In the genomic region with DNA sequence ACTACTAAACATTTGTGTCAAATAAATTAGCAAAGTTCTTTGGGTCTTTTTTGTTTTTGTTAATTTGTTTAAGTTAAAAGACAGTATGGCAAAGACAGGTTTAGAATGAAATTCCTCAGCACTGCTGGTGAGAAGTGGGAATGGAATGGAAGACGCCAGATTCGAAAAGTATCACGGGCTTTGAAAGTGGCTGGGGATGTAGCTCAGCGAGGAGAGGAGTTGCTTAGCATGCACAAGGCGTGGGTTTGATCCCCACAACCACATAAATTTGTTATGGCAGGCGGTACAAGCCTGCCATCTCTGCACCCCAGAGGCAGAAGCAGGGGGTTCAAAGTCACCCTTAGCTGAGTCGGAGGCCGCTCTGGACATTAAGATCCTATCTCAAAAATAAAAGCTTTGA, we compare ENCODE assay signal across 16 mouse cellular contexts.
"Had no signal": no experiment of that assay in that cellular context is flagged by ENCODE, and none has a peak within 500 bp of the region (broad histone marks: within the 10 kb centered on the region; RNA-seq: fewer than 3 reads in every experiment).

No protein-coding gene starts in this region.

- H3K36me3 ChIP-seq: midbrain, embryonic 10.5 days; neural tube, embryonic 13.5 days had no signal

- H3K4me3 ChIP-seq: midbrain, embryonic 10.5 days; midbrain, embryonic 13.5 days; myocyte; neural tube, embryonic 13.5 days; neural tube, embryonic 15.5 days had no signal

- H3K27me3 ChIP-seq: midbrain, embryonic 13.5 days; neural tube, embryonic 13.5 days; neural tube, embryonic 15.5 days had no signal

- DNase-seq: lung, adult 18-20 months; lung, embryonic 14.5 days; lung, postnatal 10 days; lung, postnatal 4 days; retina, postnatal 1 day; right cerebral cortex, adult 18-20 months; right cerebral cortex, postnatal 25 days; right cerebral cortex, postnatal 4 days; spleen, adult 18-20 months; thymus, postnatal 36 days had no signal

- H3K9ac ChIP-seq: liver, embryonic 14.5 days; lung, embryonic 14.5 days; midbrain, embryonic 13.5 days; neural tube, embryonic 13.5 days; neural tube, embryonic 15.5 days had no signal

- H3K9me3 ChIP-seq: neural tube, embryonic 15.5 days had no signal

- H3K27ac ChIP-seq: liver, embryonic 14.5 days; midbrain, embryonic 10.5 days; midbrain, embryonic 13.5 days; neural tube, embryonic 13.5 days; neural tube, embryonic 15.5 days had no signal

- H3K4me1 ChIP-seq: midbrain, embryonic 13.5 days; neural tube, embryonic 13.5 days; neural tube, embryonic 15.5 days had no signal

- ATAC-seq: midbrain, embryonic 13.5 days had no signal

- H3K4me2 ChIP-seq: lung, embryonic 14.5 days; midbrain, embryonic 13.5 days; neural tube, embryonic 13.5 days; neural tube, embryonic 15.5 days had no signal
